Mouse (Mus musculus): ENCODE results near the gene Ahdc1. TPM values are rescaled to one million over a fixed set of nuclear protein-coding genes. Genes with fewer than 3 reads are reported as not detected.

Gene Ahdc1
- total and polyA plus RNA-seq, 3 experiments, result 2.7 to 37.9 (median 15.6) TPM

- H3K4me1 ChIP-seq (ENCODE audit: insufficient read depth, low read depth, low read length), result peaks cover 7% of the 10 kb centered on the region
- peaks cover 79% of the 10 kb centered on the region for H3K27me3 ChIP-seq (ENCODE audit: insufficient read depth, low read length)
- no peak overlapping the region for H3K4me3 ChIP-seq (ENCODE audit: low read depth, low read length)
Observed at GRCm38 (mm10) chr4:132974904-132975303, 36.2 kb upstream of the Ahdc1 start.

GRCm38 (mm10) chr4:132975791-132976190 is 35.3 kb upstream of the Ahdc1 start:
- Histone ChIP-seq H3K27me3 (ENCODE audit: insufficient read depth, low read length) (peaks cover 79% of the 10 kb centered on the region), H3K4me3 (ENCODE audit: low read depth, low read length) (no peak overlapping the region), H3K36me3 (replicated peaks) (no peaks in the 10 kb centered on the region), H3K9me3 (replicated peaks) (no peaks in the 10 kb centered on the region), H3K4me1 (ENCODE audit: insufficient read depth, low read depth, low read length) (peaks cover 7% of the 10 kb centered on the region)
- DNase-seq (ENCODE audit: low spot score) (no peak), ATAC-seq (ENCODE audit: extremely low read depth, insufficient number of reproducible peaks, low FRiP score, poor library complexity, severe bottlenecking) (no peak)
- TF ChIP-seq GATA2 (IDR thresholded peaks at IDR 0.05; ENCODE audit: borderline replicate concordance, low read depth, low read length), result no peak
- TF ChIP-seq GATA1 (IDR thresholded peaks at IDR 0.05; ENCODE audit: borderline replicate concordance, low read length), result no peak
- no peak for TF ChIP-seq POLR2AphosphoS5 (IDR thresholded peaks at IDR 0.05; ENCODE audit: insufficient replicate concordance, low read depth, low read length)
- TF ChIP-seq CTCF (IDR thresholded peaks at IDR 0.05; ENCODE audit: low read depth, low read length), result no peak
- no peak for TF ChIP-seq TAL1 (conservative IDR thresholded peaks at IDR 0.05; ENCODE audit: low read depth, low read length)

More at GRCm38 (mm10) chr4:132974904-132975303, 36.2 kb upstream of the Ahdc1 start:
- no peaks in the 10 kb centered on the region for H3K36me3 ChIP-seq (replicated peaks)
- ATAC-seq (ENCODE audit: extremely low read depth, insufficient number of reproducible peaks, low FRiP score, poor library complexity, severe bottlenecking) (no peak), DNase-seq (ENCODE audit: low spot score) (no peak)
- H3K9me3 ChIP-seq (replicated peaks), result no peaks in the 10 kb centered on the region
- TF ChIP-seq GATA2 (IDR thresholded peaks at IDR 0.05; ENCODE audit: borderline replicate concordance, low read depth, low read length), result no peak
- TF ChIP-seq GATA1 (IDR thresholded peaks at IDR 0.05; ENCODE audit: borderline replicate concordance, low read length), result no peak
- no peak for TF ChIP-seq POLR2AphosphoS5 (IDR thresholded peaks at IDR 0.05; ENCODE audit: insufficient replicate concordance, low read depth, low read length)
- TF ChIP-seq CTCF (IDR thresholded peaks at IDR 0.05; ENCODE audit: low read depth, low read length), result no peak
- no peak for TF ChIP-seq TAL1 (conservative IDR thresholded peaks at IDR 0.05; ENCODE audit: low read depth, low read length)

GRCm38 (mm10) chr4:132976729-132977128 is 34.3 kb upstream of the Ahdc1 start:
- Histone ChIP-seq H3K36me3 (replicated peaks) (no peaks in the 10 kb centered on the region), H3K4me1 (ENCODE audit: insufficient read depth, low read depth, low read length) (peaks cover 7% of the 10 kb centered on the region), H3K9me3 (replicated peaks) (no peaks in the 10 kb centered on the region), H3K27me3 (ENCODE audit: insufficient read depth, low read length) (peaks cover 80% of the 10 kb centered on the region), H3K4me3 (ENCODE audit: low read depth, low read length) (no peak overlapping the region)
- ATAC-seq (ENCODE audit: extremely low read depth, insufficient number of reproducible peaks, low FRiP score, poor library complexity, severe bottlenecking) (no peak), DNase-seq (ENCODE audit: low spot score) (no peak)
- TF ChIP-seq GATA2 (IDR thresholded peaks at IDR 0.05; ENCODE audit: borderline replicate concordance, low read depth, low read length) (no peak), TAL1 (conservative IDR thresholded peaks at IDR 0.05; ENCODE audit: low read depth, low read length) (no peak), CTCF (IDR thresholded peaks at IDR 0.05; ENCODE audit: low read depth, low read length) (no peak), GATA1 (IDR thresholded peaks at IDR 0.05; ENCODE audit: borderline replicate concordance, low read length) (no peak), POLR2AphosphoS5 (IDR thresholded peaks at IDR 0.05; ENCODE audit: insufficient replicate concordance, low read depth, low read length) (no peak)

- TF ChIP-seq GATA2 (IDR thresholded peaks at IDR 0.05; ENCODE audit: borderline replicate concordance, low read depth, low read length) (no peak), POLR2AphosphoS5 (IDR thresholded peaks at IDR 0.05; ENCODE audit: insufficient replicate concordance, low read depth, low read length) (no peak), CTCF (IDR thresholded peaks at IDR 0.05; ENCODE audit: low read depth, low read length) (no peak), GATA1 (IDR thresholded peaks at IDR 0.05; ENCODE audit: borderline replicate concordance, low read length) (no peak), TAL1 (conservative IDR thresholded peaks at IDR 0.05; ENCODE audit: low read depth, low read length) (no peak)
- Histone ChIP-seq H3K27me3 (ENCODE audit: insufficient read depth, low read length) (peaks cover 74% of the 10 kb centered on the region), H3K36me3 (replicated peaks) (no peaks in the 10 kb centered on the region), H3K4me3 (ENCODE audit: low read depth, low read length) (no peak overlapping the region), H3K9me3 (replicated peaks) (no peaks in the 10 kb centered on the region), H3K4me1 (ENCODE audit: insufficient read depth, low read depth, low read length) (peaks cover 7% of the 10 kb centered on the region)
- no peak for DNase-seq (ENCODE audit: low spot score)
- ATAC-seq (ENCODE audit: extremely low read depth, insufficient number of reproducible peaks, low FRiP score, poor library complexity, severe bottlenecking), result no peak
Observed at GRCm38 (mm10) chr4:132977597-132977996, 33.5 kb upstream of the Ahdc1 start.

- Histone ChIP-seq H3K4me1 (ENCODE audit: insufficient read depth, low read depth, low read length) (peaks cover under 1% of the 10 kb centered on the region; the same call in 1 of the 2 replicates), H3K9me3 (replicated peaks) (no peaks in the 10 kb centered on the region), H3K4me3 (ENCODE audit: low read depth, low read length) (no peak overlapping the region), H3K27me3 (ENCODE audit: insufficient read depth, low read length) (peaks cover 67% of the 10 kb centered on the region), H3K36me3 (replicated peaks) (no peaks in the 10 kb centered on the region)
- TF ChIP-seq CTCF (IDR thresholded peaks at IDR 0.05; ENCODE audit: low read depth, low read length), result no peak
- TF ChIP-seq GATA1 (IDR thresholded peaks at IDR 0.05; ENCODE audit: borderline replicate concordance, low read length), result no peak
- TF ChIP-seq TAL1 (conservative IDR thresholded peaks at IDR 0.05; ENCODE audit: low read depth, low read length), result no peak
- no peak for TF ChIP-seq POLR2AphosphoS5 (IDR thresholded peaks at IDR 0.05; ENCODE audit: insufficient replicate concordance, low read depth, low read length)
- TF ChIP-seq GATA2 (IDR thresholded peaks at IDR 0.05; ENCODE audit: borderline replicate concordance, low read depth, low read length), result no peak
- DNase-seq (ENCODE audit: low spot score), result no peak
- no peak for ATAC-seq (ENCODE audit: extremely low read depth, insufficient number of reproducible peaks, low FRiP score, poor library complexity, severe bottlenecking)
Observed at GRCm38 (mm10) chr4:132979186-132979585, 31.9 kb upstream of the Ahdc1 start.

- no peaks in the 10 kb centered on the region for H3K9me3 ChIP-seq (replicated peaks)
- no peaks in the 10 kb centered on the region for H3K36me3 ChIP-seq (replicated peaks)
- no peaks in the 10 kb centered on the region for H3K4me1 ChIP-seq (ENCODE audit: insufficient read depth, low read depth, low read length)
- no peak for DNase-seq (ENCODE audit: low spot score)
- TF ChIP-seq TAL1 (conservative IDR thresholded peaks at IDR 0.05; ENCODE audit: low read depth, low read length), result no peak
- TF ChIP-seq CTCF (IDR thresholded peaks at IDR 0.05; ENCODE audit: low read depth, low read length), result no peak
- TF ChIP-seq POLR2AphosphoS5 (IDR thresholded peaks at IDR 0.05; ENCODE audit: insufficient replicate concordance, low read depth, low read length), result no peak
- no peak for TF ChIP-seq GATA2 (IDR thresholded peaks at IDR 0.05; ENCODE audit: borderline replicate concordance, low read depth, low read length)
- H3K27me3 ChIP-seq (ENCODE audit: insufficient read depth, low read length), result peaks cover 48% of the 10 kb centered on the region
- ATAC-seq (ENCODE audit: extremely low read depth, insufficient number of reproducible peaks, low FRiP score, poor library complexity, severe bottlenecking), result no peak
- no peak overlapping the region for H3K4me3 ChIP-seq (ENCODE audit: low read depth, low read length)
Observed at GRCm38 (mm10) chr4:132981621-132982020, 29.4 kb upstream of the Ahdc1 start.

All from G1E (cell line).